Mouse (Mus musculus): ENCODE data around the gene Itga5.

Gene Itga5

GRCm38 (mm10) chr15:103339961-103340337 is 26.6 kb downstream of the Itga5 start, which contains the start of gene Zfp385a:
Gene Zfp385a (minus strand): TSS chr15:103340093.
- DNase-seq (ENCODE audit: low spot score) = peak; percentile 75

GRCm38 (mm10) chr15:103339166-103339960 is 27.2 kb downstream of the Itga5 start:
- no peak for DNase-seq (ENCODE audit: low spot score)

GRCm38 (mm10) chr15:103338829-103339165 is 27.8 kb downstream of the Itga5 start:
- DNase-seq (ENCODE audit: low spot score) = no peak

DNA sequence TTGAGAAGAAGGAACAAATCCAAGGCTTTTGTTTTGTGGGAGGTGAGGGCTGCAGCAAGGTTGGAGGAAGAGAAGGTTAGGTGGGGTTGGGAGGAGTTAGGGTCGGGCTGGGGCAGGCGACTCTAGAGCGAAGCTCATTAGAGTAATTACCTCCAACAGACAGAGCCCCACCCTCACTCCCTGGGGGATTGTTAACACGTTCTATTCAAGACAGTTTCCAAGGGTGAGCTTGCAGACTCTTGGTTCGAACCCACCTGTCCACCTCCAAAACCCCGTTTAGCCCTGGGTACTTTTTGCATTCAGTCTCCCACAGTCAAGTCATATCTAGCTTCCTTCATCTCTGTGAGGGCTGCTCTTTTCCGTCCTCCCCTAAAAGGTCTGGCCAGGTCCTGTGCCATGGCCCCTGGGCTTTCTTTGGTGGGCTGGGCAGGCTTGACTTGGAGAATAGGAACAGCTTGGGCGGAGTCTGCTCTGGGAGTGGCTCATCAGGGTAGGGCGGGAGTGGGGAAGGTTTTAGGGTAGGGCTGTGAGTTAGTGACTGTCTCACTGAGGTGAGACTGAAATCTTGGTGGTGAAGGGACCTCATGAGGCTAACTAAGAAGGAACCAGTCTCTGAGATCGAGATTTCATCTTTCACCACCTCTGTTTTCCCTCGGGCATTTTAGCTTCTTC is 29.4 kb downstream of the Itga5 start:
- no peak for DNase-seq (ENCODE audit: low spot score)

GRCm38 (mm10) chr15:103335488-103336235 is 30.9 kb downstream of the Itga5 start:
- no peak for DNase-seq (ENCODE audit: low spot score)

GRCm38 (mm10) chr15:103335040-103335439 is 31.5 kb downstream of the Itga5 start:
- no peak for DNase-seq (ENCODE audit: low spot score)

- no peak for DNase-seq (ENCODE audit: low spot score)
These were observed 32.4 kb downstream of the Itga5 start for GRCm38 (mm10) chr15:103334194-103334593.

DNA sequence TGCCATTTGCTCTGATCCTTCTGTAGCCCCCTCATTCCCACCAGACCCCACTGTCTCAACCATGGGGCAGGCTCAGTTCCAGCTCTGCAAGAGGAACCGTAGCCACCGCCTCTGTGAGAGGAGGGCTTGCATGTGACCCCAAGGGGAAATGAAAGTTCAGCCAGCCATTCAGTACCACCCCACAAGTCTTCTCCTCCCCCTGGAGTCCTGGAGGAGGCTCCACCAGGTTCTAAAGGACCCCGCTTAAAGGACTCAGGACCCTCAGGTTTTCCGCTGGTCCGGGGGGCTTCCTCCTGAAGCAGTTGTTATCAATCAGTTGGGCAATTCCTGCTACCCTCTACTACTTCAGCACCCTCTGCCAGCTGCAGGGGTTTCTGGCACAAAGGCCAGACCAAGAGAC is 32.8 kb downstream of the Itga5 start:
- no peak for DNase-seq (ENCODE audit: low spot score)

- no peak for DNase-seq (ENCODE audit: low spot score)
These were observed 33.4 kb downstream of the Itga5 start for GRCm38 (mm10) chr15:103333081-103333615.

DNA sequence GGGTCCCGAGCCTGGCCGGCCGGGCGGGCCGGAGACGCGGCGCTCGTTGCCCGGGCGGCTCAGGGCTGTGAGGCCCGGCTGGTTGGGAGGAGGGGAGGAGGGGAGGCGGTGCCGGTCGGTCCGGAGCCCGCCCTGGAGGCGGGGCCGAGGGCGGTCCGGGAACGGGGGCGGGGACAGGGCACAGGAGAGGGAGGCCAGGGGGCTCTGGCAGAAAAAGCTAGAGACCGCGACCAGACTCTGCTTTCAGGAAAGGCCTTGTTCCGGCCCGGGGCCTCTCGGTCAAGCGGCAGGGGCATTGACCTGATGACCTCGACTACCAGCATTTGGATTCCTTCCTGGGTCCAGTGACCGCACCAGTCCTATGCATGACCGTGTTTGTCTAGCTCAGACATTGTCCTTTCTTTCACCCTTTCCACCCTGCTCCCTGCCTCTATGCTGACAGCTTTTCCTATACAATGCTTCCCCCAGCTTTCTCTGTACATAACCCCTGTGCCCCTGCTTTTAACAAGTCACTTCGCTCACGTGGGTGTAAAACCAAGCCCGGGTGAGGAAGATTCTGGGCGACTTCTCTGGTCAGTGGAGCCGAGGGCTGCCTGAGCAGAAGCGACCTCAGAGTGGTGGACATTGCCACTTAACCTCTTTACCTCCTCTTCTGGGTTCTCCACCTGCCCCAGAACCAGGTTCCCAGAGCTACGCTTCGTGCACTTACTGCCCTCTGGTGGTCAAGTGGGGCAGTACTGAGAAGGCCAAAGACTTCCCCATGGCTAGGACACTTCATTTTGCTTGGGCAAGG is 42.9 kb downstream of the Itga5 start:
- no peak for DNase-seq (ENCODE audit: low spot score)

DNA sequence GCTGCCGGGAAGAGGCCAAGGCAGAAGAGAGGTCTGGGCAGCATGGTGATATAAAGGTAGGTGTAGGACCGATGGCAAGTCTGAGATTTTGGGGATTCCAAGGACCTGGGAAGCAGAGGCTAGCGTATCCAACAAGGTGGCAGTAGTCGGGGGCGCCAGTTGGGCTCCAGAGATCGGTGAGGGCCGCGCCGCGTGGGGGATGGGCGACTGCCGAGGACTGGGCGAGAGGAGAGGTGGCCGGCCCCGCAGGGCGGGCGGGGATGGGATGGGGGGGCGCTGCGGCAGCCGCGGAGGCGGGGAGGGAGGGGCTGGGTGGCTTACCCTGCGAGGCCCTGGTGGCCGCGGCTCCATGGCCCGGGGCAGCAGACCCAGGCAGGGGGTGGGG is 43.5 kb downstream of the Itga5 start:
- DNase-seq (ENCODE audit: low spot score) = no peak

DNA sequence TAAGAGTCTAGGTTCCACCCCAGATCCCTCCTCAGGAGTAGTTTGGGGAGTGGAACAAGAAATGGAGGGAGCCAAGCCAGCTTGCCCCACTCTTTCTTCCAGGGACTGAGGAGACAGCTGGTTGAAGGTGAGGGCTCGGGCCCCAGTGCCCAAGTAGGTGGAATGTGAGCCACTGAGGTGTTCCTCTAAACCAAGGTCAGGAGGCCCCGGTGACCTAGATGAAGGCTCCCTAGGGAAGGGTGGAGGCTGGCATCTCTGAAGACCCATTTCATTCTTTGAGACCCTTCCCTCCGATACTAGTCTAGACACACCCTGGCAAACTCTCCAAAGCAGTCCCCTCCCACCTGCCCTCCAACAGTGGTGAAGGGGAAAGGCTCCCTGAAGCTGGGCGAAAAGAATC is 44.2 kb downstream of the Itga5 start:
- no peak for DNase-seq (ENCODE audit: low spot score)

- DNase-seq (ENCODE audit: low spot score) = no peak
These were observed 45.5 kb downstream of the Itga5 start for GRCm38 (mm10) chr15:103321076-103321475.

GRCm38 (mm10) chr15:103318201-103318816 is 48.3 kb downstream of the Itga5 start:
- no peak for DNase-seq (ENCODE audit: low spot score)

DNA sequence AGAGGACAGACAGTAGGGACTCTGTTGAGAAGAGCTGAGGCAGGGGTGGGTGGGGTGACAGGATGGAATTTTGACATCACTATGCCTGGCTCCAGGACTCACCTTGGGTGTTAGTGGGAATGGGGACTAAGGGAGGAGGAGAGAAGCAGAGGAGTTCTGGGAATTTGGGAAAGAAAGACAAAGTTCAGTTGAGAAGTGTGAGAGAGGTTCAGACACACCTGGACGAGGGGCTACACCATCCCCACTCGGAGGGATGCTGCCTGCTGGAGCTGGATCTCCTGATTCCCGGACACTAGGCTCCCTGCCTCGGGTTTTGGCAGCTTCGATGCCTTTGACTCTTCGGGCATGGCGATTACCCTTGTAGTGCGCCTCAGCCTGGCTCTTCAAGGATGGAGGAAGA is 48.8 kb downstream of the Itga5 start:
- no peak for DNase-seq (ENCODE audit: low spot score)

- no peak for DNase-seq (ENCODE audit: low spot score)
These were observed 49.4 kb downstream of the Itga5 start for GRCm38 (mm10) chr15:103317120-103317519.

DNA sequence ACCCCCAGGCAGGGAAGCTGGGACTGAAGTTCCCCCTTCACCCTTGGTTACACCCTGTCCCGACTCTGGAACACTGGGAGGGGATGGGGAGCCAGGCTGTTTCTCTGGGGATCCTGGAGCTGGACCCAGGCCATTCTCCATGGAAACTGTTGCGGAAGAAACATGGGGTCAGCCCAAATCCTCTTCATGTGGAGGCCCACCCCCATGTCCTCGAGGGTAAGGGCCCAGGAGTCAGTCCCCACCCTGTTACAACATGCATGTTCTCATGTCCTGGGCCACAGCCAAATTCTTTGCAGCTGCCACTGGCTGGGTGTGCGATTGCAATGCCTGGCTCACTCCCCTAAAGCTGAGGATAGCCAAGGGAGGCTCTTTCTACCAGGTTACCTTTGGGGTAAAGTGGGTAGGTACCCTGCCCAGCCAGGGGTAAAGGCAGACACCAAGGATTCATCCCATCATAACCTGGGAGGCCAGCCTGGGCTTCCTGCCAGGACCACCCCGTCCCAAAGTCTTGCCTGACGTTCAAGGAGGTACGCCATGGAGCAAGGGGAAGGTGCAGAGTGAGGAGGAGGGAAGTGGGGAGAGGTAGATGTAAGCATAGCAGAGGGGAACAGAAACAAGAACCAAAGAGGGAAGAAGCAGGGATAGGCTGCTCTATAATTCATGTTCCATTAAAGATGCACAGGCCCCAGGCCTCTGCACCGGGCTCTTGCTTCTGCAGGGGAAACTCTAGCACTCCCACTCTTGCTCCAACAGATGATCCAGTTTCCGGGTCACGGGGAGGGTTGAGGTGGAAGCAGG is 50.4 kb downstream of the Itga5 start:
- no peak for DNase-seq (ENCODE audit: low spot score)

GRCm38 (mm10) chr15:103315011-103315502 is 51.5 kb downstream of the Itga5 start:
- no peak for DNase-seq (ENCODE audit: low spot score)

GRCm38 (mm10) chr15:103314181-103314580 is 52.4 kb downstream of the Itga5 start:
- no peak for DNase-seq (ENCODE audit: low spot score)

- no peak for DNase-seq (ENCODE audit: low spot score)
These were observed 53.0 kb downstream of the Itga5 start for GRCm38 (mm10) chr15:103313495-103314095.
